Mouse (Mus musculus) right cerebral cortex, adult 18-20 months (tissue): ENCODE results near the gene Akap17b.
"Not testable (repeated sequence)": the region's sequence is repeated elsewhere in the genome, so short reads cannot be mapped to it uniquely, and the experiment has no call there.

Experiments used
- DNase-seq: peaks from one replicate; pipeline ENCODE4 v3.0.0; 2022; ENCODE audit warnings: mixed read lengths

The Akap17b gene

DNA sequence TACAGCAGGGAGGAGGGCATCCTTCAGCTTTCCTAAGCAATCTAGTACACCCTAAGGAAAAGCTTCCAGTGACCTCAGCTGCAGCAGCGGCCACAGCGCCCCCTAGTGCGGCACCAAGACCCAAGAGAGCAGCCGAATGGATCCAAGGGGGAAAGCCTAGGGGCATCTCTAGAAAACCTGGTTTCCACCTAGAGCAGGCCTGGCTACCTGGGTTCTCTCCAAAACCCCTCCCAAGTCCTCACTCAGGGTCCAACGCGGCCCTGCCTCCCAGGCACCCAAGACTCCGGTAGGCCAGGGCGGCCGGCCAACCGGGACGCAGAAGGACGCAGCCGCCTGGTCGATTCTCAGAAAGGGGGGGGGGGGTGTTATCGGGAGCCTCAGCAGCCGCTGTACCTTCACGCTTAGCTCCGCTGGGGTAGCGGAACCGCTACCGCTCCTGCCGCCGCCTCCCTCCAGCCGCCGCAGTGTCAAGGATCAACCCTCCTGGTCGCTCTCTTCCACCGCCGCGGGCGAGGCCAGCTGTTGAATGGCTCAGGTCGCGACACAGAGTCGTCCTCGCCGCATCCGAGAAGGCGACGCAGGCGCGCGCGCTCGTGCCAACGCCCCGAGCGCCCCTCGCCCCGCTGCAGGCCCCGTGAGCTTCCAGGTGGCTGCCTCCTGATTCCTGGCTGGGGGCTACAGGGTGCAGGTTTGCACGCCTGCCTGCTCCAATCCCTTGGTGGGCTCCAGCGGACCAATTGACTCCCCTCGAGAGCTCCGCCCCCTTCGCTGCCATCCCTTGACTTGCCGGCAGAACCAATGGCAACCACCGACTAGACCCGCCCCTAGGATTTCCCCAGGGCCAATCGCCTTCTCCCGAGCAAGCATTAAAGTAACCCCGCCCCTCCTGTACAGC is at the start of gene Akap17b:
Gene Akap17b, minus strand, starts transcription at position 739 of the 895 bp plus-strand sequence.
- peak; percentile 87 for DNase-seq

GRCm38 (mm10) chrX:36691365-36691764 is 46.2 kb upstream of the Akap17b start:
- DNase-seq = no peak

GRCm38 (mm10) chrX:36689655-36690054 is 44.5 kb upstream of the Akap17b start:
- DNase-seq = no peak

DNA sequence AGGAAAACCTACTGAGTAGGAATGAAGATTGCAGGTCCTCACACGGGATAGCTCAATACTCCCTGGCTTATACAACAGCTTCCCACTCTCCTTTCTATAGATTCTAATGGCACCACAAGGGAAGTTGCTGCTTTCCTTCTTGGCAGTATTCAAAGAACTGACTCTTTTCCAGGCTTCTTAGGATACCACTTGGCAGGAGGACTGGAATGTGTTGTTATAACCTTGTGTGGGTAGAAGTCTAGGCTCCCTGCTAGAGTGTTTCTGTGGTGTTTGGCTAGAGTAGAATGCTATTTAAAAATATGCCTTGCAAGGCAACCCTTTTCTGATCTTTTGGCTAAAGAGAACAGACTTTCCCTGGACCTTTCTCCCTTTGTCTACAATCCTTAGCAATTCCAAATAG is 31.6 kb upstream of the Akap17b start:
- peak; percentile 1 for DNase-seq

GRCm38 (mm10) chrX:36672708-36673107 is 27.5 kb upstream of the Akap17b start:
- DNase-seq = no peak

DNA sequence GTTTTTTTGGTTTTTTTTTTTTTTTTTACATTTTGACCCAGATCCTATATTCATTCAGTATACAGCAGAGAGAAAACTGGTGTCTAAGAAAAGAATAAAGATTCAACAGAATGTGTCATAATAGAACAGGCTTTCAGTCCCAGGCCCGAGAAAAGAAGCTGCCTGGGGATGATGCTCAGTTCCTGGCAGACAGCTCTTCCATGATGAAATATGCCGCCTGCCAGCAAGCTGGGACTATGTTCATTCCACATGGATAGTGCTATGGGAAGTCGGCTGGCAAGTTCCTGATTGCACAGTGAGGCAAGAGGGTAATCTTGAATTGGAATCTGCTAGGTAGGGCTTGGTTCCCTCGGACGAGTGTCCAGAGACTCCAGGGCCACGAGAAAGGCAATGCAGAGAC is 5.1 kb downstream of the Akap17b start:
- DNase-seq = peak; percentile 24

GRCm38 (mm10) chrX:36630771-36631170 is 14.4 kb downstream of the Akap17b start:
- no peak for DNase-seq

DNA sequence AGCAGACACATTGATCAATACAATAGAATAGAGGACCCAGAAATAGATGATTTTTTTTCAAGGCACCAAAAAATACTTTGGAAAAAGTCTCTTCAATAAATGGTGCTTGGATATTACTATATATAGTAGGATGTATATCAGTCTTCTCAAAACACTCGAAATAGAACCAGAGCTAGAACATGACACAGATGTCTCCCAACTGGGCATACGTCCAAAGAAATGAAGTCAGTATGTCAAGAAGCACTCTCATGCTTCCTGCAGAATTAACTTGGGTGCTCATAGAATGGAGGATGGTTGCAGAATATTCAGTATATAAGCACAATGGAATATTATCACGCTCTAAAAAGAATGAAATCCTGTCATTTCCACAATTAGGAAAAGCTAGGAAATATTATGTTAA is 17.1 kb downstream of the Akap17b start:
- peak; percentile 14 for DNase-seq

DNA sequence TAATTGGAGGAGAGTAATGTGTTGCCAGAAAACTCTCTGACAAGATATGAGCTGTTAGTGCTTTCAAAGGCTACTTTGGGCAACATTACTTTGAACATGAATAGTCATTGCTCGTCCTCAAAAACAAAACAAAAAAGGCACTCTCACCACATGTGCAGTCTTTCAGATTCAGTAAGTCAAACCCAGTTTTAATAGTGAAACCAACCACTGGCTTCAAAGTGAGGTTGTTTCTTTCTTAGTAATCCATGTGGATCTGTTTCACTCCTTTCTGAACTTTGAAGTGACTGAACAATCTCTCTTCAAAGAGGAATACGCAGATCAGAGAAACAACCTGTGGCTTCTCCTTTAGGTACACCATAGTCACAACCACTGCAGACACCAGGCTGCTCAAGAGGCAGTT is 36.1 kb downstream of the Akap17b start:
- no peak for DNase-seq

DNA sequence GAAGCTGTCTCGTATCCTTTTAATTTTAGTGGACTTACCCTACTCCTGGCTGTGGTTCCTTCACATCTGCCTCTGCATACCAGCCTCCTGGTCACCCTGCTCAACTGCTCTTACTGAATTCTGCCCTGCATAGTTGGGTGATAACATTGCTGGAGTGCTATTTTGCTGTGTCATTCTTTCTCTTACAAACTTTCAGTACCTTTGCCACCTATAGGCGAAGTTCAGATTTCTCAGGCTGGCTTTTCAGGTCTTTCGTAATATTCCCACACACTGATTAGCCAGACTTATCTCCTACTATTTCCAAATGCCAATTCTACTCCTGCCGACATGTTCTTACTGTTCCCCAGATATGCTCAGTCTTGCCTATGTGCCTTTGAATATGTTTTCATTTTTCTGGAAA is 41.2 kb downstream of the Akap17b start:
- no peak for DNase-seq

- DNase-seq = no peak
Measured at GRCm38 (mm10) chrX:36602926-36603325, 42.3 kb downstream of the Akap17b start.

DNA sequence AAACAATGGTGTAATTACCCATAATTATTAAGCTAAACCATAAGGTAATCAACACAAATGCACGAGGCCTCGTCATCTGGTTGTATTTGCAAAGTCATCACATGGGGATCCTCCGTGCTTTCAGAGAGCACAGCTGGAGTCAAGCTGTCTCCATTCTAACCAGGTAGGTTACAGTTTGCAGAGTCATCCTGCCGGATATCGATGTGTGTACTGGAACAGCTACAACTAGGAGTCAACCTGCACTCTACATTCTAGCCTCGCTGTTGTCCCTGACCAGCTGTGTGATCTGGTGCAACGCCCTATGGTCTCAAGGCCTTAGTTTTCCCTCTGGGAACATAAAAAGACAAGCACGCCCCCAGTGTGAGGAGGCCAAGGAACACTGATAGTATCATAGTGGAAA is 45.1 kb downstream of the Akap17b start:
- no peak for DNase-seq

DNA sequence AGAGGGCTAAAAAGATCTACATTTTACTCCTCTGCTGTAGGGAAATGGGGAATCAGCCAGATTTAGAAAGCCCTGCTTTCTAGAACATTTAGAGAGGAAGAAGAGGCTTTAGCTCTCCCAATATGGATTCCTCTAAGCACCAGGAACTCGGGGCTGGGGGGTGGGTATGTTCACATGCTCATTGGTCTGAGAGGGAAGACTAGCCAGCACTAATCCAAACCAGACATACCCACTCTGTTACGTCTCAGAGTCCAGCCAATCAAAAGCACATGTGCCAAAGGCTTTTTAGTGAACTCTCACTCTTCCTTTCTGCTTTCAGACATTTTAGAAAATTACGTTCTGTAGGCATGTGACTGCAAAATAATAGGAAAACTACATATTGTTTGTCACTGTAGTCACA is 45.5 kb downstream of the Akap17b start:
- DNase-seq = no peak

GRCm38 (mm10) chrX:36598861-36599344 is 46.3 kb downstream of the Akap17b start:
- DNase-seq = no peak

DNA sequence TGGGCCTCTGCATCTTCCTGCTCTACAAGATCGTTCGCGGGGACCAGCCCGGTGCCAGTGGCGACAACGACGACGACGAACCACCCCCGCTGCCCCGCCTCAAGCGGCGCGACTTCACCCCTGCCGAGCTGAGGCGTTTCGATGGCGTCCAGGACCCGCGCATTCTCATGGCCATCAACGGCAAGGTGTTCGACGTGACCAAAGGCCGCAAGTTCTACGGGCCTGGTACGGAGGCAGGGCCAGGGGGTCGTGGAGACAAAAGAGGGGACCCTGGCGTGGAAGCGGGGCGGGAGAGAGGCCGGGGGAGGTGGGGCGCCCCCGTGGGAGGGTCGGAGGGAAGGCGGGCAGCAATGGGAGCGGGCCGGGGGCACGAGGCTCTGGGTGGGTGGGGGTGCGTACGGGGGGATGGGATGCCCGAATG is 46.8 kb downstream of the Akap17b start:
- DNase-seq = no peak

DNA sequence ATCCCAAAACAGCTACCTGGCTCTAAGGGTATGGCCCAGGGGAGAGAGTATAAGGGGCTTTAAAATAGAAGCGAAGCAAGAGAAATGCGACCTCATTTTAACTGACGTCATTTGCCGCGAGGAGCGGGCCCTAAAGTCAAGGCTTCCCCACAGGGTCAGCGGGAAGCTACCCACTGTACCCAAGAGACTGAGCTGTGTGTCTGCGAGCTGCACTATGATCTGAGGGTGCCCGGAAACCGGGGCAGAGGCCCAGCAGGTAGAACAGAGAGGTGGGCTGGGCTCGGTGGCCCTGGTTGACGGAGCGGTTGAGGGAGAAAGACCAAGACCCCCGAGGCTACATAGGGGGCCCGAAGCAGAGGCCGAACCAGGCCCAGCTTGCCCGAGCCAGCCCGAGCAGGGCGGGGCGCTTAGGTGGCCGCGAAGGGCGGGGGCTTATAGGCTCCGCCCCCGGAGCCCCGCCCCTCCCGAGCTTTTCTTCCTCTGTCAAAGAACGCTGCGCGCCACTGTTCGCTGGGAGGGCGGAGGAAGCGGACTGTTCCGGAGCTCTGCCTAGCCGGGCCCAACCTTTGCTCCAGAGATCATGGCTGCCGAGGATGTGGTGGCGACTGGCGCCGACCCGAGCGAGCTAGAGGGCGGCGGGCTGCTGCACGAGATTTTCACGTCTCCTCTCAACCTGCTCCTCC is 47.3 kb downstream of the Akap17b start, which contains the start of gene Pgrmc1:
Gene Pgrmc1, plus strand, starts transcription at position 500 of the 683 bp plus-strand sequence.
- peak; percentile 83 for DNase-seq

DNA sequence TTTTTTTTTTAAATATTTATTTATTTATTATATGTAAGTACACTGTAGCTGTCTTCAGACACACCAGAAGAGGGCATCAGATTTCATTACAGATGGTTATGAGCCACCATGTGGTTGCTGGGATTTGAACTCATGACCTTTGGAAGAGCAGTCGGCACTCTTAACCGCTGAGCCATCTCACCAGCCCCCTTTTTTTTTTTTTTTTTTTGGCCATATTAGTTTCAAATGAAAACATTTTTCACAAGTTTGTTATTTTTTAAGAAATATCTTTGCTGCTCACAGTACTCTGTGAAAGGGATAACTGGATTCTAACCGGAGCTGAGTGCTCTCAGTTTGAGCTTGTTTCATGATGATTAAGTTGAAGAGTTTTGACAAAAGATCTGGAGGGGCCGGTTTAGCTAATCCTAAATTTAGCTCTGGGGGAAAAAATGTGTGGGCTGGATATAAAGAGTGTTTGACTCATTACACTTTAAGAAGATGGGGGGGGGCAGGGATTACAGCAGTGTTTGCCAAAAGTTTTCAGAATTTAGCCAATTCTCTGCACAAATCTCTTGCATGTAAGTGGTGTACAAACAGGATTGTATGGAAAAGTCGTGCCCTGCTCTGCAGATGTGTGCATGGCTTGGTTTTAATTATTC is 48.6 kb downstream of the Akap17b start:
- DNase-seq = not testable (repeated sequence)

DNA sequence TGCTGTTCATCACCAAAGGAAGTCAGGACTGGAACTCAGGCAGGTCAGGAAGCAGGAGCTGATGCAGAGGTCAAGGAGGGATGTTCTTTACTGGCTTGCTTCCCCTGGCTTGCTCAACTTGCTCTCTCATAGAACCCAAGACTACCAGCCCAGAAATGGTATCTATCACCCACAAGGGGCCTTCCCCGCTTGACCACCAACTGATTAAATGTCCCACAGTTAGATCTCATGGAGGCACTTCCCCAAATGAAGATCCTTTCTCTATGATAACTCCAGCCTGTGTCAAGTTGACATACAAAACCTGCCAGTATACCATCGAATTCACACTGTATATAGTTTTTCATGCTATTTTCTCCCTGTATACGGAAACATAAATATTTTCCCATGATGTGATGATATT is 49.9 kb downstream of the Akap17b start:
- no peak for DNase-seq

GRCm38 (mm10) chrX:36591539-36591938 is 53.7 kb downstream of the Akap17b start:
- no peak for DNase-seq

GRCm38 (mm10) chrX:36591120-36591519 is 54.1 kb downstream of the Akap17b start:
- DNase-seq = no peak

DNA sequence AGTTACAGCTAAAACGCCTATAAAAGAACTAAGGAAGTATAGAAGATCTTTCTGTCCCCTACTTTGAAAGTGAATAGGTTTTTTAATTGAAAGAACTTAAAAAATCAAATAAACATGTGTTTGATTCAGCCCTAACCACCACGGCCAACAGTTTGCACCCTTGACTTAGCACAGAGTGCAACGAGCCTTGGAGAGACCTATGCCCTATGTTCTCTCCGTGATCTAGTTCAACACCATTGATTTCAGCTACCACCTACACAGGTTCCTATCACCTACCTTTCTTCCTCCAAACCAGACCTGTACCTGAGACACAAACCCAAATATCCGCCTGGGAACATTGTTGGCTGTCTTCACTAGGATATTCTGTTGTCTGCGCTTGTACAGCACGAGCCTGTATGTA is 54.9 kb downstream of the Akap17b start:
- DNase-seq = no peak

GRCm38 (mm10) chrX:36587304-36588209 is 57.6 kb downstream of the Akap17b start:
- no peak for DNase-seq
